Mouse (Mus musculus) liver, adult 2 months (tissue): ENCODE results near the gene Eif4g3.

Experiments used
- CTCF ChIP-seq: fragments of 200-500 bp; IDR thresholded peaks from 2 replicates; pipeline ENCODE4 v1.5.1; 2011; ENCODE audit warnings: low read depth, low read length, control low read depth
- POLR2A ChIP-seq: fragments of 200-500 bp; IDR thresholded peaks from 2 replicates; pipeline ENCODE4 v1.6.1; 2011; ENCODE audit warnings: low read length, control low read depth; ENCODE audit not compliant: insufficient read depth; ENCODE audit errors: extremely low read depth

DNA sequence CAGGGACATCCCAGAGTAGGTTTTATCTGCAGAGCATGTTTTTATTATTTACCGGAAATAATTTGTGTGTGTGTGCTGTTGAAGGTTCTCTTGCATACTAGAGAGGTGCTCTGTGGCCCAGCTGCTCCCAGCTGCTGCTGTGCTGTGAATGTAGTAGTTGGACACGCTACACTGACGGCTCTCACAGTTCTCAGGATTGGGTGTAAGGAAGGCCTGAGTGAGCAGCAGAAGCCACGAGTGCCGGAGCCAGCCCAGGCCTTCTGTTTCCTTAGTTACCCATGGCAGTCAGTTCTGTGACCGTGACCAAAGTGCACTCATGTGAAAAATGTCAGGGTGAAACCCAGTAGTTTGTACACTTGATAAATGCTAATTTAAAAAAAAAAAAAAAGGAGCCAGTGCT is 25.2 kb downstream of the Eif4g3 start:
- TF ChIP-seq CTCF (no peak), POLR2A (no peak)
